Mouse (Mus musculus): ENCODE measurements around the gene Numa1.
"Not testable (repeated sequence)": the region's sequence is repeated elsewhere in the genome, so short reads cannot be mapped to it uniquely, and the experiment has no call there.

Numa1 gene

DNA sequence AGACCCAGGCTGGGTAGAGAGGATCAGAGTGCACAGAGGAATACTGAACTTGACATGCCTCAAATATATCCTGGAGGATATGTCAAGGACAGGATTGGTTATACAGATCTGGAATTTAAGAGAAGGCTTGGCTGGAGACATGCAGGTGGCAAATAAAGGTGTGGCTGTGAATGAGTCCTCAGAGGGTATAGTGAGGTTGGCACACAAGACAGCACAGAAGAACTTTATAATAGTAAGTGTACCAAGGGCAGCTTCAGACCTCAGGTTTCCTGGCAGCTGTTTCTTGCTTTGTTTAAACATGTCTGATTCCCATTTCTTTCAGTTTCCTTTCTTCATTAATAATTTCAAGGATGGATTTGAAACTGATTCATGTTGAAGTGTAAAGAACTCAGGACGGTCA, 1.4 kb upstream of the Numa1 start:
- in situ Hi-C loops (cut with MboI; ENCODE audit: low pct_unique_long_range_greater_than_20kb in 1 of 2, low sequenced_read_pairs in 2 of 2, unreplicated experiment in 1 of 2) = no loop called here

DNA sequence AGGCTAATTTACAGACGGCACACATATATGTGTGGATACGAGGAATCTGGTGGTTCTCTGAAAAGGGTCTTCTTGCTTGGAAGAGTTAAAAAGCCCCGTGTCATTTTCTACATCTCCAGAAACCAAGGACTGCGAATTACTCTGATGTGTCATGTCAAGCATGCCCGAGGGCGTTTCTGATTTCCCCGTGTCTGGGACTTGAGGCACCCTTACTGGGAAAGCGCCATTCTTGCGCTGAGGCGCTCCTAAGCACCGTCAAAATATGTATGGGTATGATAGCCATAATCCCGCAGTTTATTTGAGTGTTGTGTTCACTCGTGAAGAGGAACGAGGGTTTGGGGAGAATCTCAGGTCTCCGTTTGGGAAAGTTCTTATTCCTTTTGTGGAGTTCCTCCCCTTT, 611 bp upstream of the Numa1 start:
- in situ Hi-C loops (cut with MboI; ENCODE audit: low pct_unique_long_range_greater_than_20kb in 1 of 2, low sequenced_read_pairs in 2 of 2, unreplicated experiment in 1 of 2) = no loop called here

DNA sequence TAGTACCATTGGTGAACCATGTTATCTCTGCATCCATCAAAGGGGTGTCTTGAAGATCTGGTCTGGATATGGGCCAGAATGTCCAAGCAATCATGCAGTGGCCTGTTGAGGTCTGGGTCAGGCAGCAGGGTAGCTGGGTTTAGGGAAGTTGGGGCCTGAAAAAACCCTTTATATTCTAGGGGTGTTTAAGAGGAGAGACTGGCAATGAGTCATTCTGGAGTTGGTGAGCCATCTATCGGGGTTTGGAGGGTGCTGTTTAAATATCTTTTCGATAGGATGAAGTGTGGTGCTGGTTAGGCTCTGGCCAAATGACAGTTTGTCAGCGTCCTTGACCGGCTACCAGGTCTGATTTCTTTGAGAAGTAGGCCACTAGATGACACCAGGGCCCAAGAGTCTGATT, 2.0 kb downstream of the Numa1 start:
- in situ Hi-C loops (cut with MboI; ENCODE audit: low pct_unique_long_range_greater_than_20kb in 1 of 2, low sequenced_read_pairs in 2 of 2, unreplicated experiment in 1 of 2) = no loop called here

DNA sequence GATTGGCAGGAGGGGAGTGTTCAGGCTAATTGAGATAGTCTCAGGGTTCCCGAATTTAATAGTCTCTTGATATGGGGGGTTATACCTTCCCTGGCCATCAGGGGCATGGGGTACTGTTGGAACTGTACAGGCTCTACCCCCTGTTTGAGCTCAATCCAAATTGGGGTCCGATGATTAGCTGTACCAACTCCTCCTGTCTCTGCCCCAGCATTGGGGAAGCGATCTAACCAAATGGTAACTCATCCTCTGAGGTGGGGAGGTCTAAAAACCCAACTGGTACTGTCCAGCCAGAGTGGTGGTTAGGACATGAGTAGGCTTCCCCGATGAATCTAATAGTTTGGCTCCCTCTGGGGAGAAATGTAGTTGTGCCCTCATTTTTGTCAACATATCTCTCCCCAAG, 3.1 kb downstream of the Numa1 start:
- in situ Hi-C loops (cut with MboI; ENCODE audit: low pct_unique_long_range_greater_than_20kb in 1 of 2, low sequenced_read_pairs in 2 of 2, unreplicated experiment in 1 of 2) = no loop called here

DNA sequence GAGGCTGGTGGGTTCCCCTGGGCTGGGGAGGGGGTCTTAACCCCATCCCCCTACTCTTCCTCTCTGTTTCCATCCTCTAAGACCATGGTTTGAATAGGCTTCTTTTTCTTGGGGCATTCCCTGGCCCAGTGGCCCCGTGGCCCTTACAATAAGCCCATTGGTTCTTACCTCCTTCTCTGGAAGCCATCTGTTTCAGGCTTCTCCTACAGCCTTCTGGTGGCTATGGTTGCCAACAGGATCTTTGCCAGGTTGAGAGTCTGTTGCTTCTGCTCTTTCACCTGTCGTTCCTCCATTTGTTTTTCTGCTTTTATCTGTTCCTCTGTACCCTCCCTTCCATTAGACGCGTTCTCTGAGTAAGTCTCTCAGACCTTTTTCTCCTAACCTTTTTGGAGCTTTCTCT, 3.7 kb downstream of the Numa1 start:
- in situ Hi-C loops (cut with MboI; ENCODE audit: low pct_unique_long_range_greater_than_20kb in 1 of 2, low sequenced_read_pairs in 2 of 2, unreplicated experiment in 1 of 2) = no loop called here

DNA sequence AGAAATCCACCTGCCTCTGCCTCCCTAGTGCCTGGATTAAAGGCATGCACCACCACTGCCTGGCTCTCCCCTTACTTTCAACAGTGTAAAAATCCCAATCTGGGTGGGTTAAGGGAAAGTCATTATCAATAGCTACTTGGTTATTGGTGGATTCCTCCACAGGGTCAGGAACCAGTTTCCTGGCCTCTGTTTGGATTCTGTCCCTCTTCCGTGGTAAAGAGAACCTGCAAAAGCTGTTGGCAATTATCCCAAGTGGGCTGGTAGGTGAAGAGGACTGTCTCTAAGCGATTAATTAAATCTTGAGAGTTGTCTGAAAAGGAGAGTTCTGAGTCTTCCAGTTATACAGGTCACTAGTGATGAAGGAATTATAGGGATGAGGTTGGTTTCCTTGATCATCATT, 4.4 kb downstream of the Numa1 start:
- in situ Hi-C loops (cut with MboI; ENCODE audit: low pct_unique_long_range_greater_than_20kb in 1 of 2, low sequenced_read_pairs in 2 of 2, unreplicated experiment in 1 of 2) = no loop called here

DNA sequence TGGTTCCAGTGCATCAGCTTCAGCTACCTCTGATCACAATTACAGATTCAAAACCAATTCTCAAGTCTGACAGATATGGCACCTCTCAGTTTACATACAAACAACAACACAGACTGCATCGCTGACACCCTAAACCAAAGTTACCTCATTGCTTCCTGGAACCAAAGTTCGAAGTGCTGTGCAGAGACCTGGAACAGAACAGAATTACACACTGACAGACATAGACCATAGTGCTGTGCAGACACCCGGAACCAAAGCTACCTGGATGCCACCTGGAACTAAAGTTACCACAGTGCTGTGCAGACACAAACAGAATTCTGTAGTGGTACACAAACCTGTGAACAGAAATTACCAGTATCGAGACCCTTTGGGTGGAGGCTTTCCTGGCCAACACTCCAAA, 5.8 kb downstream of the Numa1 start:
- in situ Hi-C loops (cut with MboI; ENCODE audit: low pct_unique_long_range_greater_than_20kb in 1 of 2, low sequenced_read_pairs in 2 of 2, unreplicated experiment in 1 of 2) = no loop called here

DNA sequence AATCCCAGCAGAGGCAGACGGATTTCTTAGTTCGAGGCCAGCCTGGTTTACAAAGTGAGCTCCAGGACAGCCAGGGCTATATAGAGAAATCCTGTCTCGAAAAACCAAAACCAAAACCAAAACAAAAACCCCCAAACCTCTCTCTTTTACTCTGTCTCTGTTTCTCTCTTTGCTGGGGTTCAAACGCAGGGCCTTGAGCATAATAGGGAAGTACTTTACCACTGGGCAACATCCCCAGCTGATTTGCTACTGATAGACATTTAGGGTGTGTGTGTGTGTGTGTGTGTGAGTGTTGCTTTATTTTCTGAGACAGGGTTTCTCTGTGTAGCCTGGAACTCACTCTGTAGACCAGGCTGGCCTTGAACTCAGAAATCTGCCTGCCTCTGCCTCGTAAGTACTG, 15.1 kb downstream of the Numa1 start:
- in situ Hi-C loops (cut with MboI; ENCODE audit: low pct_unique_long_range_greater_than_20kb in 1 of 2, low sequenced_read_pairs in 2 of 2, unreplicated experiment in 1 of 2) = not testable (repeated sequence)

DNA sequence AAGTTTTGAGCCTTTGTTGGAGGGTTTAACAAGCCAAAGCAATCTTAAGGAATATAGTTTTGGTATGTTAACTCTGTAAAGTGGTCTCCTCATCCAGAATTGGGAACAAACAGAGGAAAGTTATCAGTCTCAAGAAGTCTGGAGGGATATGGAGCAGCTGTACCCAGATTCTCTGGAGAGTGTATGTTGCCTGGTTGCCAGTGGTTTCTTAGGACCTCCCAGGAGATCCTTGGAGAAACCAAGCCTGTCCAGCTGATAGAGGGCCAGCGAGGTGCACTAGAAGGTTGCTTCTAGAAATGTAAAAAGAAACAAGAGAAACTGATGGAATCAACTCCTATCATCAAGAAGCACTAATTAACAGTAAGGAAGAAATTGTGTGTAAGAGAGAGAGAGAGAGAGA, 17.7 kb downstream of the Numa1 start:
- in situ Hi-C loops (cut with MboI; ENCODE audit: low pct_unique_long_range_greater_than_20kb in 1 of 2, low sequenced_read_pairs in 2 of 2, unreplicated experiment in 1 of 2) = no loop called here

DNA sequence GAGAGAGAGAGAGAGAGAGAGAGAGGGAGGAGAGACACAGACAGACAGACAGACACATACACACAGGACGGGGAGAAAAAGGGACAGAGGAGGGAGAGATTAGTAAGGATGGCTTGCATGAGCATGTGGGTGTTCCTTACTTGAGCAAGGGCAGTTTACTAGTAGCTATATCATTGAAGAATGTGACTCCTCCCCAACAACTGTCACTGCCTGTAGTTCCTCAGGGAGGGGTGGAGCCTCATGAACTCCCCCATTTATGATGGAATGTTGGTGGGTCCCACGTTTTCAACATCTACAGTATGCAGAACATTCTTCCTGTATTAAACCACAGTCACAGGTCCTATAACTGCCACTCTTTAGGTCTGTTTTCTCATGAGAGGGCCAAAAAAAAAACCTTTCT, 18.2 kb downstream of the Numa1 start:
- in situ Hi-C loops (cut with MboI; ENCODE audit: low pct_unique_long_range_greater_than_20kb in 1 of 2, low sequenced_read_pairs in 2 of 2, unreplicated experiment in 1 of 2) = no loop called here

DNA sequence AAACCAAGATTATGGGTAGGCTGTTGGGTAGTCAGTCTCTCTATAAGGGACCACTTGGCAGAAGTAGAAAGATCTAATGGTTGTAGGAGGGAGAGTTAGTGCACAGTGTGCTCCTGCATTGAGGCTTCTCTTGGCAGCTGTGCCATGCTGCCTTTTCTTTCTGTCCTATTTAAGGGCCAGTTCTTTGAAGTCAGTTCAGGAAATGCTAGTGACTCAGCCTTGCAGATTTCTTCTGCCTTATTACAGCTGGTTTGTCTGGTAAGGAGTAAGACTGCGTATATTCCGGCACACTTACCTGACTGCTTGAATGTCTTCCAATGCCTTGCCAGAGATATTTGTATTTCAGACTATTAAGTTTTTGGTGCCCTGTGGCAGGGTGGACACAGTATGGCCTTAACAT, 20.3 kb downstream of the Numa1 start:
- in situ Hi-C loops (cut with MboI; ENCODE audit: low pct_unique_long_range_greater_than_20kb in 1 of 2, low sequenced_read_pairs in 2 of 2, unreplicated experiment in 1 of 2) = no loop called here

DNA sequence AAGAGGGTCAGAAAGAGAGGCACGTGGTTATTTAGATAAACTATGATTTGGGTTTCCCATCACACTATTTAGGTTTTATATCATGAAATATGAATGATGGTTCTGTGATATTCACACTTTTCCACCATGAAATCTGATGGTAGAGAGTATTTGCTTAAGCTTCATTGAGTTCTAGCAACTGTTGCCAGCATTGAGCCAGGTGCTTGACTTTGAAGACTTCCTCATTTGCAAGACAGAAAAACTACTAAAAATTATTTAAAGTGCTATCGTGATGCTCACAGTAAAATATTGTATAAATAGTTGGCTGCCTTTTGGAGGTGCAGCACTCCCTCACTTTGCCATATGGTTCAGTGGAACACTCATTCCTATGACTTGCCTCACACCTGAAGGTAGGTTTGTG, 21.4 kb downstream of the Numa1 start:
- in situ Hi-C loops (cut with MboI; ENCODE audit: low pct_unique_long_range_greater_than_20kb in 1 of 2, low sequenced_read_pairs in 2 of 2, unreplicated experiment in 1 of 2) = no loop called here

DNA sequence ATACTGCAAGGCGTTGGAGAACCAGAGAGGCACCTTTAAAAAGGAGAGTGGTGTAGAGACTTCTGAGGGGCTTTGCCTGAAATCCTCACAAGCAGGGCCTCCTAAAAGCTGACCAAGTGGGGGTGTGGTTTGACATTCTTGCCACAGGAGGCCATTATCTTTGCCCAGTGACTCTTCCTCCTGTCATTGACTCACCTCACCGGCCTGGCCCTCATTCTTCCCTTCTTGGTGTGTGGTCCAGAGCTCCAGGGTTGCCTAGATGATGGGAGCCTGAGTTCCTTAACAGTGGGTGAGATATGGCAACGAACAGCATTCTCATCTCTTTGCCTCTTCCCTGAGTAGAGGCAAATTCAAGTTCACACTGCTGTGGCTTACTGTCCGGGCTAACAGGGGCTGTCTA, 22.0 kb downstream of the Numa1 start:
- in situ Hi-C loops (cut with MboI; ENCODE audit: low pct_unique_long_range_greater_than_20kb in 1 of 2, low sequenced_read_pairs in 2 of 2, unreplicated experiment in 1 of 2) = no loop called here

DNA sequence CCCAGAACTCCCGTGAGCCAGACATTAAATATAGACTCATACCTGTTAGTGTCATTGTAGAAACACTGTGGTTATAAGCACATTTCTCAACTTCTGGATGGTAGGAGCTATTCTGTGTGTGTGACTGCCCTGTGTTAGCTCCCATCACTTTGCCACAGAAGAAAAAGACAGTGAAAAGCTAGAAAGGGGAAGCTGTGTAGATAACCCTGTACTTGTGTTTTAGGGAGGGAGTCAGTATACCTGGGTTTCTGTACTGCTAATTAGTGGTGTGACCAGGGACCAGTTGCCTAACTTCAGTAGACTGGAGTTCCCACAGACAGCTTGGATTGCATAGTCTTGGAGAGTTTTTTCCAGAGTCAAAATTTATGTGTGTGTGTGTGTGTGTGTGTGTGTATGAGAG, 22.6 kb downstream of the Numa1 start:
- in situ Hi-C loops (cut with MboI; ENCODE audit: low pct_unique_long_range_greater_than_20kb in 1 of 2, low sequenced_read_pairs in 2 of 2, unreplicated experiment in 1 of 2) = no loop called here

DNA sequence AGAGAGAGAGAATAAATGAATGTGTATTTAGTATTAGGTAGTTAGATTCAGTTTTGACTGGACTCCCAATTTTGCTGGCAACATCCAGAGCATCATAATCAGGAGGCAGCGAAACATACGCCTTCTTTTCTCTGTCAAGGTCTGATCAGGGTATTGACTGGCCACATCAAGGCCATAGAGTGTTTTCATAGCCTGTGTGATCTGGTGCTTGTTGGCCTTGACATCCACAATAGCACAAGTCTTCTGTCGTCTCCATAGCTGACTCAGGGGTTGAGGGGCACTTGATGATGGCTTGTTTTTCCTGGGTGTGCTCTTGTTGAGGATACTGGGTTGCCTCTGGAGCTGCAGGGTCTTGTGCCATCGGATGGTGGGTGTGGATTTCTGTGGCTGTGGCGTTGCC, 23.0 kb downstream of the Numa1 start:
- in situ Hi-C loops (cut with MboI; ENCODE audit: low pct_unique_long_range_greater_than_20kb in 1 of 2, low sequenced_read_pairs in 2 of 2, unreplicated experiment in 1 of 2) = no loop called here

DNA sequence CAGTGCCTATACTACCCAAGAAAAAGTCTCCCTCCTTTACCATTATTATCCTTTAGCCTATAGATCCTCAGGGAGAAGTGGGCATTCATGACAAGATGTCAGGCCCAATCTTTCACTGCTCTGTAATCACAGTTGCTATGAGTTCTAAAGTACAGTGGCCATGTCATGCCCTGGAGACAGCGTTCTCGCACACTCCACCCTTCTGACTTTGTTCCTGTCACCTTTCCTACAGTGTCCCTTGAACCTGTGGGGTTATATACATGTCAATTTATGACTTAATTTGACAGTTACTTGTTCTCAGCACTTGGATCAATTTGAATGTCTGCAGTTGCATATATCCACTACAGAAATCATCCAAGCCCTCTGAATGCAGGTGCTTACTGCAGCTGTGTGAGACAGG, 28.9 kb downstream of the Numa1 start:
- in situ Hi-C loops (cut with MboI; ENCODE audit: low pct_unique_long_range_greater_than_20kb in 1 of 2, low sequenced_read_pairs in 2 of 2, unreplicated experiment in 1 of 2) = no loop called here

DNA sequence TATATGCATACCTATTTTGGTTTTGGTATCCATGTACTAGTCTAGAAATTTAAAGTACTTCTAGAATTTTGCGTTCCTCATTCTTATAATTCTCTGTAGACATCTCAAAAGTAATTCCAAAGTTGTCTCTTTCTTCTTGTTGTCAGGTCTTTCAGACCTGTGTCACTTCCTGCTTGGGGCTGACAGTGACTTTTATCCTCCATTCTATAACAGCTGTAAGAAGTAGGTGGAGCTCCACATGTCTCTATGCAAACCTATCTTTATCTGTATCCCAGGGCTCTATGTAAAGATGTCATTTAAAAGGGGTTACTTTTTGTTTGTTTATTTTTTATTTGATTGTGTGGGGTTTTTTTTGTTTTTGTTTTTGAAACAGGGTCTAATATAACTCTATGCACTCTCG, 29.7 kb downstream of the Numa1 start:
- in situ Hi-C loops (cut with MboI; ENCODE audit: low pct_unique_long_range_greater_than_20kb in 1 of 2, low sequenced_read_pairs in 2 of 2, unreplicated experiment in 1 of 2) = no loop called here

DNA sequence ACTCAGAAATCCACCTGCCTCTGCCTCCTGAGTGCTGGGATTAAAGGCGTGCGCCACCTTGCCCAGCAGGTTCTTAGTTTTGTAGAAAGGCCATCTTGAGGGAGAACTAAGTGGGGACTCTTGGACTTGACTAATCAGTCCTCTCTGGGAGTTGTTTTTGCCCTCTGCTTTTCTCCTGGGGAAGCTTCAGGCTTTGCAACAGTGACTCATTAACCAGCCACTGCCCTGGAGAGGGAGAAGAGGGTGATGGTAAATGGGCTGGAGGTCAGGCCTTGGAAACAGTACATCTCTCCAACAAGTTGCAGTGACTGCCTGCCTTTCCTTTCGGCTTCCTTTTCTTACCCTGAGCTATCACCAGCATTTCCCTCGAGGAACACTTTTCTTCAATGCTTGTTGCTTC, 30.6 kb downstream of the Numa1 start:
- in situ Hi-C loops (cut with MboI; ENCODE audit: low pct_unique_long_range_greater_than_20kb in 1 of 2, low sequenced_read_pairs in 2 of 2, unreplicated experiment in 1 of 2) = no loop called here

DNA sequence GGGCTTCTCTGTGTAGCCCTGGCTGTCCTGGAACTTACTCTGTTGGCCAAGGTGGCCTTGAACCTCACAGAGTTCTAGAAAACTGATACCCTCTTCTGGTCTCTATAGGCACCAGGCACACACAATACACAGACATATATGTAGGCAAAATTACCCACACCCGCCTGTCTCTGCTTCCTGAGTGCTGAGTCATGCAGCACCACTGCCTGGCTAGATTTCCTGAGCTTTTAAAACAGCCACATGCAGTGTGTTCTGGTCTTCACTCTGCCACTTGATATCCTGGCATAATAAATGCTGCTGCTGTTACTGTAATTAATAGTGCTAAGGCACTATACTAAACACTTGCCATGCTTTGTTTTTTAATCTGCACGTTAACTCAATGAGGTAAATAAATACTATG, 31.7 kb downstream of the Numa1 start:
- in situ Hi-C loops (cut with MboI; ENCODE audit: low pct_unique_long_range_greater_than_20kb in 1 of 2, low sequenced_read_pairs in 2 of 2, unreplicated experiment in 1 of 2) = no loop called here

DNA sequence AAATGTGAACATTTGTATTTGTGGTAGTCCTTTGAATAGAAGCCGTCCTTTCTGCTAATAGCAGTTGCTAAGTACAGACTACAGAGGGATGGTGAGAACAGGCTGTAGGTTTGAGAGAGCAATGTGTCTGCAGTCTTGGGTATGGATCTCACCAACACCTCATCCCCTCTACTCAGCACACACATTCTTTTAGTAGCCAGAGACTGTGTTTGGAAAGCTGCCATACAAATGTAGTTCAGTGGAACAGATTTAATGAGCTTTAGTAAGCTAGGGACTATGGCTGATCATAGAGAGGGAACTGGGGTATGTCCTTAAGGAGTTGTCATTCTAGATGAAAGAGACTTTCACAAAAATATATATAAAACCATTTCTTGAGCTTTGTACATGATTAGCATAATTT, 33.3 kb downstream of the Numa1 start:
- in situ Hi-C loops (cut with MboI; ENCODE audit: low pct_unique_long_range_greater_than_20kb in 1 of 2, low sequenced_read_pairs in 2 of 2, unreplicated experiment in 1 of 2) = no loop called here

DNA sequence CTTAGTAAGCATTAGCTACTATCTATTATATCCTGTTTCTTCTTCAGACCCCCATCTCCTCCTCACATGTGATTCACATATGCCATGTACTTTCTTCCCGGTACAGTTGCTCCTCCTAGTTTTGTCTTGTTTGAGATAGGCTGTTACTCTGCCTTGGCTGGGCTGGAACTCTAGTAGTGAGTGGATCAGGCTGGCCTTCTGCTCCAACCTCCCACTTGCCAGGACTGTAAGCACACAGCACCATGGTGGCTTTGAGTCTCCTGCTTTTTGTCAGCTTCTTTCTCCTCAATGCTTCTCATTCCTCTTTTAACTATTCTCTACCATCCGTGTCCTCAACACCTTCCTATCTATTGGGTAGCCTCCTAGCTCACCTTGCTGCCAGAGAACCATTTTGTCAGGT, 34.8 kb downstream of the Numa1 start:
- in situ Hi-C loops (cut with MboI; ENCODE audit: low pct_unique_long_range_greater_than_20kb in 1 of 2, low sequenced_read_pairs in 2 of 2, unreplicated experiment in 1 of 2) = no loop called here

Data from mouse embryonic stem cell (cell line).